Mouse (Mus musculus) heart, adult 2 months (tissue): ENCODE measurements around the gene Dpp10.

Source experiments
- CTCF ChIP-seq: fragments of 200-600 bp; IDR thresholded peaks from 2 replicates; pipeline ENCODE4 v1.8.1; 2022; ENCODE audit warnings: antibody characterized with exemption, mild to moderate bottlenecking, moderate library complexity
- POLR2A ChIP-seq: fragments of 200-500 bp; IDR thresholded peaks from 2 replicates; pipeline ENCODE4 v1.6.1; 2011; ENCODE audit warnings: mild to moderate bottlenecking, low read depth, low read length, control low read depth; ENCODE audit not compliant: insufficient read depth

DNA sequence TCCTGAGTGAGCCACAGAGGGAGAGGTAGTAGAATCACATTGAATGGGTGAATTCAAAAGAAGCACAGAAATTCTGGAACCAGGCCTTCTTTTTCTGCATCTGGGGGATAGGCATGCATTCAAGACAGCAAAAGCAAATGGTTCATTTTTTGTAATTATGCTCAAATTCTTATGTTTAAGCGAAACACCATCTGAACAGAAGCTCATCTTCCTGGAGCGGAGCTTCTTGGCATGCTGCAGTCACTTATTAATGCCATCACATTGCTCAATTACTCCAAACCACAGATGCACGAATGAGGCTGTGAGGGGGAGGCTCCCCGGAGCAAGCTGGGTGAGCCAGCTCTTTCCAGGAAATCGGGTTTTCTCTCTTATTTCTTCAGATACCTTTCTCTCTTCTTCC is 142.7 kb downstream of the Dpp10 start:
- TF ChIP-seq POLR2A (no peak), CTCF (no peak)
